Mouse (Mus musculus) left cerebral cortex, adult 2 months (tissue): ENCODE measurements at regions not wholly inside any gene's neighbourhood (a gene's known extent, or its start where the extent isn't known, plus 50 kb on each side); places are given as distances from the start of the nearest gene placed in this dataset.
A peak's percentile ranks its signal among the peaks of the same experiment; 100 is the strongest.

Experiments used
- DNase-seq, 2 experiments: peaks; one replicate each; pipeline ENCODE4 v3.0.0; 2021 to 2022; ENCODE audit warnings: low spot score in 2 of 2, mixed read lengths in 1 of 2; ENCODE audit errors: extremely low spot score in 1 of 2
- H3K27ac ChIP-seq: fragments of 200-600 bp; 2 replicates; pipeline ENCODE4 v1.8.1; 2022
- H3K4me3 ChIP-seq: fragments of 200-600 bp; 2 replicates; pipeline ENCODE4 v1.8.1; 2022
- CTCF ChIP-seq: fragments of 200-600 bp; IDR thresholded peaks from 2 replicates; pipeline ENCODE4 v1.8.1; 2022; ENCODE audit warnings: antibody characterized with exemption, mild to moderate bottlenecking, moderate library complexity
- intact Hi-C: fragments of 180-260 bp; cut with DNase I; formaldehyde crosslinking; loops from one replicate; pipeline ENCODE4 v1.15.1; 2025

- DNase-seq: no peak
- Histone ChIP-seq H3K27ac (no peak overlapping the region), H3K4me3 (no peak overlapping the region)
- intact Hi-C loops: no loop called here
- peak; percentile 14 for TF ChIP-seq CTCF
Measured at GRCm38 (mm10) chr9:30554908-30555307, 128.0 kb downstream of the Snx19 start.

GRCm38 (mm10) chr9:30552721-30553120 lies 125.8 kb downstream of the Snx19 start:
- no peak overlapping the region for H3K27ac ChIP-seq
- no peak overlapping the region for H3K4me3 ChIP-seq
- no peak for TF ChIP-seq CTCF
- intact Hi-C loops: no loop called here
- DNase-seq: no peak

- TF ChIP-seq CTCF: no peak
- DNase-seq: no peak
- Histone ChIP-seq H3K27ac (no peak overlapping the region), H3K4me3 (no peak overlapping the region)
- intact Hi-C loops: loop anchor here (5.0 kb wide), 1 partner anchor 387 kb away; no protein-coding TSS in a partner anchor
Measured at GRCm38 (mm10) chr9:30549892-30550515, 123.1 kb downstream of the Snx19 start.

- intact Hi-C loops: no loop called here
- H3K27ac ChIP-seq: no peak overlapping the region
- no peak overlapping the region for H3K4me3 ChIP-seq
- DNase-seq: no peak
- no peak for TF ChIP-seq CTCF
Measured at GRCm38 (mm10) chr9:30539858-30540257, 113.0 kb downstream of the Snx19 start.

- no peak for TF ChIP-seq CTCF
- DNase-seq: no peak
- Histone ChIP-seq H3K27ac (no peak overlapping the region), H3K4me3 (no peak overlapping the region)
- intact Hi-C loops: no loop called here
Measured at GRCm38 (mm10) chr9:30536508-30537100, 109.7 kb downstream of the Snx19 start.

GRCm38 (mm10) chr9:30534961-30535360 lies 108.1 kb downstream of the Snx19 start:
- intact Hi-C loops: loop anchor here (2.0 kb wide), 1 partner anchor 56 kb away; no protein-coding TSS in a partner anchor
- no peak overlapping the region for H3K27ac ChIP-seq
- no peak overlapping the region for H3K4me3 ChIP-seq
- no peak for TF ChIP-seq CTCF
- no peak for DNase-seq

- intact Hi-C loops: loop anchor here (2.0 kb wide), 1 partner anchor 57 kb away; no protein-coding TSS in a partner anchor
- peak in 1 of 2 experiments; percentile 18 for DNase-seq
- Histone ChIP-seq H3K4me3 (no peak overlapping the region), H3K27ac (no peak overlapping the region)
- TF ChIP-seq CTCF: no peak
Measured at GRCm38 (mm10) chr9:30533780-30534343, 107.0 kb downstream of the Snx19 start.

- DNase-seq: no peak
- no peak overlapping the region for H3K4me3 ChIP-seq
- H3K27ac ChIP-seq: no peak overlapping the region
- intact Hi-C loops: no loop called here
- no peak for TF ChIP-seq CTCF
Measured at GRCm38 (mm10) chr9:30533091-30533779, 106.3 kb downstream of the Snx19 start.

- TF ChIP-seq CTCF: no peak
- no peak for DNase-seq
- Histone ChIP-seq H3K4me3 (no peak overlapping the region), H3K27ac (no peak overlapping the region)
- intact Hi-C loops: no loop called here
Measured at GRCm38 (mm10) chr9:30525086-30525485, 98.2 kb downstream of the Snx19 start.

GRCm38 (mm10) chr9:30524401-30525066 lies 97.6 kb downstream of the Snx19 start:
- Histone ChIP-seq H3K27ac (no peak overlapping the region), H3K4me3 (no peak overlapping the region)
- TF ChIP-seq CTCF: no peak
- intact Hi-C loops: no loop called here
- DNase-seq: no peak

- Histone ChIP-seq H3K4me3 (no peak overlapping the region), H3K27ac (no peak overlapping the region)
- no peak for TF ChIP-seq CTCF
- DNase-seq: no peak
- intact Hi-C loops: no loop called here
Measured at GRCm38 (mm10) chr9:30523852-30524251, 96.9 kb downstream of the Snx19 start.
